Mouse (Mus musculus): Measurements from ENCODE around the gene Gadd45gip1.

- TF ChIP-seq CTCF (IDR thresholded peaks at IDR 0.05; ENCODE audit: extremely low read depth, insufficient read length, insufficient replicate concordance, low read depth, low read length) (no peak), POLR2A (IDR thresholded peaks at IDR 0.05; ENCODE audit: low read depth, low read length) (no peak)
These were observed 13.2 kb downstream of the Gadd45gip1 start for GRCm38 (mm10) chr8:84844397-84845070.
